Mouse (Mus musculus): Measurements from ENCODE around the gene Slc16a14.
"Not testable (repeated sequence)": the region's sequence is repeated elsewhere in the genome, so short reads cannot be mapped to it uniquely, and the experiment has no call there.

DNA sequence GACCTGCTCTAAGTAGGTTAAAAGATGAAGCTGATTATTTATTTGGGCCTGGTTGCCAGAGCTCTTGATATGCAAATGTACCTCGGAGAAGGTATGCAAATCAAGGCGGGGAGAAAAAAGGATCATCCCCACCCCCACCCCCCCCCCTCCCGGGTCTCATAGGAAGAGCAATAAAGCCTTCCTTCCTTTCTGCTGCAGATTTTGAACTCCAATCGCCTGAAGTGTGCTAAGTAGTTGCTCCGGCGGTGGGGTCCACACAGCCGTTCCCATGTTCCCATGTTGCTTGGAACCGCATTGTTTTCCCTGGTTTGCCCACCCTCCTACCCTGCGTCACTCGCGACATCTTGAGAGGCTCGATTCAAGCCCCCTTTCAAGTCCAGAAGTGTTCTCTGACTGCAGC, 26.8 kb upstream of the Slc16a14 start:
- TF ChIP-seq POLR2A (IDR thresholded peaks at IDR 0.05; ENCODE audit: borderline replicate concordance, control insufficient read depth, low read depth, low read length); CTCF (IDR thresholded peaks at IDR 0.05; ENCODE audit: control insufficient read depth, insufficient read depth, low read length): not testable (repeated sequence)

Data from bone marrow, adult 2 months (tissue).